Mouse (Mus musculus) small intestine, adult 2 months (tissue): ENCODE results near the gene Copz1. TPM values are rescaled to one million over a fixed set of nuclear protein-coding genes. Genes with fewer than 3 reads are reported as not detected.
A peak's percentile ranks its signal among the peaks of the same experiment; 100 is the strongest.
"Not testable (repeated sequence)": the region's sequence is repeated elsewhere in the genome, so short reads cannot be mapped to it uniquely, and the experiment has no call there.

Experiments
- H3K27ac ChIP-seq: fragments of 200-500 bp; 2 replicates; pipeline ENCODE4 v1.5.1; 2012; ENCODE audit warnings: low read depth, low read length, control low read depth, inconsistent platforms; ENCODE audit not compliant: insufficient read depth
- H3K27me3 ChIP-seq: fragments of 200-500 bp; 2 replicates; pipeline ENCODE4 v1.6.1; 2012; ENCODE audit warnings: mild to moderate bottlenecking, moderate library complexity, low read length, inconsistent platforms; ENCODE audit not compliant: control insufficient read depth, insufficient read depth
- H3K36me3 ChIP-seq: fragments of 200-500 bp; 2 replicates; pipeline ENCODE4 v1.6.1; 2012; ENCODE audit warnings: mild to moderate bottlenecking, low read length, control low read depth, inconsistent platforms; ENCODE audit not compliant: control insufficient read depth, insufficient read depth
- H3K4me1 ChIP-seq: fragments of 200-500 bp; 2 replicates; pipeline ENCODE4 v1.6.1; 2012; ENCODE audit warnings: low read length, inconsistent platforms, mixed read lengths; ENCODE audit not compliant: control insufficient read depth, insufficient read depth, insufficient read length
- H3K4me3 ChIP-seq: fragments of 200-500 bp; 2 replicates; pipeline ENCODE4 v1.5.1; 2012; ENCODE audit warnings: low read depth, mild to moderate bottlenecking, control low read depth, inconsistent platforms, low read length, moderate library complexity
- CTCF ChIP-seq: fragments of 200-500 bp; IDR thresholded peaks from 2 replicates; pipeline ENCODE4 v1.5.1; 2012; ENCODE audit warnings: low read depth, mild to moderate bottlenecking, control low read depth, inconsistent platforms, low read length, moderate library complexity, mixed read lengths; ENCODE audit not compliant: insufficient replicate concordance, insufficient read length; ENCODE audit errors: extremely low read depth
- POLR2A ChIP-seq: fragments of 200-500 bp; IDR thresholded peaks from 2 replicates; pipeline ENCODE4 v1.6.1; 2012; ENCODE audit warnings: low read depth, mild to moderate bottlenecking, control low read depth, inconsistent platforms, low read length, moderate library complexity
- WGBS: fragments of 180-500 bp; shearing (Covaris S2); methylation state at CpG from one replicate; pipeline ENCODE4 v1.1.7; 2018; 5-methylcytosine and 5-hydroxymethylcytosine counted together
- polyA plus RNA-seq: library from polyadenylated mRNA; depleted of rRNA; stranded (reverse); fragments of >200 nt; gene quantifications from 2 replicates; pipeline ENCODE4 v1.2.3, GENCODE M21; 2012

The Copz1 gene
- polyA plus RNA-seq, 1 experiment = 111 TPM

- no peaks in the 10 kb centered on the region for H3K27me3 ChIP-seq
- no peak overlapping the region for H3K27ac ChIP-seq
- peaks cover 4% of the 10 kb centered on the region for H3K4me1 ChIP-seq
- H3K4me3 ChIP-seq = no peak overlapping the region
- peaks cover 57% of the 10 kb centered on the region for H3K36me3 ChIP-seq
- 81% methylated on average over 9 of the region's 9 CpGs for WGBS
- TF ChIP-seq POLR2A (no peak), CTCF (no peak)
These were observed 25.3 kb upstream of the Copz1 start for GRCm38 (mm10) chr15:103247078-103247781.

GRCm38 (mm10) chr15:103247782-103248400 is 24.6 kb upstream of the Copz1 start:
- H3K4me1 ChIP-seq = peaks cover 2% of the 10 kb centered on the region
- TF ChIP-seq CTCF (no peak), POLR2A (no peak)
- H3K36me3 ChIP-seq = peaks cover 50% of the 10 kb centered on the region
- H3K27ac ChIP-seq = no peak overlapping the region
- no peaks in the 10 kb centered on the region for H3K27me3 ChIP-seq
- H3K4me3 ChIP-seq = no peak overlapping the region

- no peak for TF ChIP-seq CTCF
- H3K27ac ChIP-seq = no peak overlapping the region
- 83% methylated on average over 28 of the region's 28 CpGs for WGBS
These were observed 23.9 kb upstream of the Copz1 start for GRCm38 (mm10) chr15:103248401-103249313.

GRCm38 (mm10) chr15:103249511-103249910 is 23.0 kb upstream of the Copz1 start:
- not testable (repeated sequence) for H3K4me1 ChIP-seq, H3K27me3 ChIP-seq, H3K4me3 ChIP-seq, H3K27ac ChIP-seq
- peaks cover 40% of the 10 kb centered on the region for H3K36me3 ChIP-seq
- 70% methylated on average over 6 of the region's 6 CpGs for WGBS

More at GRCm38 (mm10) chr15:103248401-103249313, 23.9 kb upstream of the Copz1 start:
- H3K4me1 ChIP-seq = no peaks in the 10 kb centered on the region
- no peaks in the 10 kb centered on the region for H3K27me3 ChIP-seq
- H3K36me3 ChIP-seq = peaks cover 43% of the 10 kb centered on the region
- no peak overlapping the region for H3K4me3 ChIP-seq

- WGBS = 16% methylated on average over 2 of the region's 2 CpGs
These were observed 22.2 kb upstream of the Copz1 start for GRCm38 (mm10) chr15:103250195-103250740.

GRCm38 (mm10) chr15:103251595-103251994 is 20.9 kb upstream of the Copz1 start:
- Histone ChIP-seq H3K27me3 (no peaks in the 10 kb centered on the region), H3K27ac (no peak overlapping the region), H3K36me3 (peaks cover 25% of the 10 kb centered on the region), H3K4me3 (no peak overlapping the region), H3K4me1 (peaks cover 4% of the 10 kb centered on the region)
- TF ChIP-seq CTCF (no peak), POLR2A (no peak)
- WGBS = 30% methylated on average over 1 of the region's 1 CpGs

More at GRCm38 (mm10) chr15:103250195-103250740, 22.2 kb upstream of the Copz1 start:
- no peaks in the 10 kb centered on the region for H3K27me3 ChIP-seq
- peaks cover 3% of the 10 kb centered on the region for H3K4me1 ChIP-seq
- H3K27ac ChIP-seq = no peak overlapping the region
- peaks cover 36% of the 10 kb centered on the region for H3K36me3 ChIP-seq
- no peak overlapping the region for H3K4me3 ChIP-seq
- TF ChIP-seq CTCF (peak; percentile 96; the same call in 1 of the 2 replicates), POLR2A (no peak)

GRCm38 (mm10) chr15:103252660-103253059 is 19.9 kb upstream of the Copz1 start:
- H3K4me3 ChIP-seq = no peak overlapping the region
- WGBS = 46% methylated on average over 3 of the region's 3 CpGs
- no peaks in the 10 kb centered on the region for H3K27me3 ChIP-seq
- H3K27ac ChIP-seq = no peak overlapping the region
- TF ChIP-seq POLR2A (no peak), CTCF (no peak)
- peaks cover 5% of the 10 kb centered on the region for H3K4me1 ChIP-seq
- H3K36me3 ChIP-seq = peaks cover 14% of the 10 kb centered on the region
